Comparison of ENCODE assay signal across 8 mouse cellular contexts in genomic region chr15:88733041-88733751, GRCm38 (mm10). TPM values are rescaled to one million over a fixed set of nuclear protein-coding genes. Genes with fewer than 3 reads are reported as not detected.
DNase-seq lines count a peak whose midpoint lies in the region; ATAC-seq and TF ChIP-seq lines count a peak whose summit lies in the region.

No protein-coding gene starts in this region.

- no peak overlapping the region for H3K27ac ChIP-seq in ES-Bruce4 (ENCODE audit: insufficient read depth, low read length)
- peak overlapping the region; percentile 91 for H3K27ac ChIP-seq in forebrain, embryonic 14.5 days (ENCODE audit: low read depth, low read length)
- peak overlapping the region; percentile 89 for H3K27ac ChIP-seq in lung, embryonic 14.5 days (ENCODE audit: low read depth)
- H3K27ac ChIP-seq in neural tube, embryonic 15.5 days (replicated peaks), result peak overlapping the region; percentile 81

- peak overlapping the region; percentile 78 for H3K4me2 ChIP-seq in forebrain, embryonic 14.5 days (ENCODE audit: low read length)
- peak overlapping the region; percentile 95 for H3K4me2 ChIP-seq in lung, embryonic 14.5 days
- peak overlapping the region; percentile 78 for H3K4me2 ChIP-seq in neural tube, embryonic 15.5 days

- intact Hi-C loops in heart, postnatal 14 days (cut with DNase I), result loop anchor here (10.0 kb wide), 1 partner anchor 482 kb away; the partner anchor contains the start of gene Ppp6r2

- peak; percentile 44 for DNase-seq in cerebellum, adult 11 months
- DNase-seq in forebrain, embryonic 14.5 days (ENCODE audit: low spot score), result peak; percentile 70
- peak; percentile 72 to 73 for DNase-seq in heart, postnatal 14 days
- peak; percentile 32 to 64 for DNase-seq in layer of hippocampus, adult 18-20 months (ENCODE audit: low spot score in 2 of 2)
- DNase-seq in lung, embryonic 14.5 days, result peak; percentile 76
- DNase-seq in thymus, adult 18-20 months, result peak; percentile 65 to 72

- ATAC-seq in forebrain, embryonic 14.5 days, result peak; percentile 58
- peak; percentile 62 for ATAC-seq in lung, embryonic 14.5 days (ENCODE audit: insufficient read depth)
- peak; percentile 33; the same call in 1 of the 2 replicates for ATAC-seq in neural tube, embryonic 15.5 days (ENCODE audit: low FRiP score)

- no peak for TF ChIP-seq POLR2A in ES-Bruce4 (IDR thresholded peaks at IDR 0.05; ENCODE audit: insufficient read depth, low read length)

- H3K4me1 ChIP-seq in ES-Bruce4 (ENCODE audit: control insufficient read depth, insufficient read depth, low read length), result peaks cover 7% of the 10 kb centered on the region
- H3K4me1 ChIP-seq in forebrain, embryonic 14.5 days (ENCODE audit: control insufficient read depth, insufficient read depth, low read length), result peaks cover 20% of the 10 kb centered on the region
- peaks cover 16% of the 10 kb centered on the region for H3K4me1 ChIP-seq in lung, embryonic 14.5 days (ENCODE audit: insufficient read depth)
- H3K4me1 ChIP-seq in neural tube, embryonic 15.5 days, result peaks cover 35% of the 10 kb centered on the region

- TF ChIP-seq CTCF in ES-Bruce4 (IDR thresholded peaks at IDR 0.05; ENCODE audit: low read depth, low read length), result no peak
- no peak for TF ChIP-seq CTCF in lung, embryonic 14.5 days (IDR thresholded peaks at IDR 0.05; ENCODE audit: low read depth)

- peak overlapping the region; percentile 89 for H3K4me3 ChIP-seq in ES-Bruce4 (ENCODE audit: low read depth, low read length)
- peak overlapping the region; percentile 100 for H3K4me3 ChIP-seq in forebrain, embryonic 14.5 days (ENCODE audit: low read depth, low read length)
- peak overlapping the region; percentile 96 for H3K4me3 ChIP-seq in lung, embryonic 14.5 days (ENCODE audit: low read depth, low read length)
- H3K4me3 ChIP-seq in neural tube, embryonic 15.5 days (replicated peaks), result peak overlapping the region; percentile 64

- peak overlapping the region; percentile 99 for H3K9ac ChIP-seq in ES-Bruce4 (ENCODE audit: low read depth, poor library complexity, severe bottlenecking)
- peak overlapping the region; percentile 98 for H3K9ac ChIP-seq in forebrain, embryonic 14.5 days (ENCODE audit: low read length)
- peak overlapping the region; percentile 98 for H3K9ac ChIP-seq in lung, embryonic 14.5 days
- H3K9ac ChIP-seq in neural tube, embryonic 15.5 days (replicated peaks), result peak overlapping the region; percentile 68

- TF ChIP-seq EP300 in ES-Bruce4 (IDR thresholded peaks at IDR 0.05; ENCODE audit: insufficient read depth, low read depth, low read length), result no peak

- no peaks in the 10 kb centered on the region for H3K9me3 ChIP-seq in ES-Bruce4 (replicated peaks; ENCODE audit: control insufficient read depth, insufficient read depth, low read length, poor library complexity, severe bottlenecking)
- no peaks in the 10 kb centered on the region for H3K9me3 ChIP-seq in forebrain, embryonic 14.5 days (replicated peaks; ENCODE audit: control insufficient read depth, low read length)
- H3K9me3 ChIP-seq in lung, embryonic 14.5 days (ENCODE audit: low read depth, low read length), result no peaks in the 10 kb centered on the region
- H3K9me3 ChIP-seq in neural tube, embryonic 15.5 days (replicated peaks), result no peaks in the 10 kb centered on the region

- WGBS in forebrain, embryonic 14.5 days, result under 1% methylated on average over 83 of the region's 86 CpGs
- WGBS in lung, embryonic 14.5 days, result under 1% methylated on average over 74 of the region's 86 CpGs
- under 1% methylated on average over 83 of the region's 86 CpGs for whole genome bisulfite sequencing in neural tube, embryonic 15.5 days

- peaks cover 20% of the 10 kb centered on the region for H3K36me3 ChIP-seq in ES-Bruce4 (ENCODE audit: control insufficient read depth, insufficient read depth, low read length, poor library complexity, severe bottlenecking)
- peaks cover 27% of the 10 kb centered on the region for H3K36me3 ChIP-seq in forebrain, embryonic 14.5 days (ENCODE audit: control insufficient read depth, insufficient read depth, low read length)
- H3K36me3 ChIP-seq in lung, embryonic 14.5 days (ENCODE audit: insufficient read depth), result peaks cover 25% of the 10 kb centered on the region
- H3K36me3 ChIP-seq in neural tube, embryonic 15.5 days, result peaks cover 18% of the 10 kb centered on the region

- H3K27me3 ChIP-seq in ES-Bruce4 (ENCODE audit: control insufficient read depth, insufficient read depth, low read length, poor library complexity, severe bottlenecking), result no peaks in the 10 kb centered on the region
- no peaks in the 10 kb centered on the region for H3K27me3 ChIP-seq in forebrain, embryonic 14.5 days (replicated peaks; ENCODE audit: control insufficient read depth, insufficient read depth, low read length)
- no peaks in the 10 kb centered on the region for H3K27me3 ChIP-seq in lung, embryonic 14.5 days (ENCODE audit: insufficient read depth, low read length)
- no peaks in the 10 kb centered on the region for H3K27me3 ChIP-seq in neural tube, embryonic 15.5 days (replicated peaks)

RNA-seq across cellular contexts. Expression of gene Brd1, which starts 0.8 kb away (rescaled TPM):
- polyA plus RNA-seq in ES-Bruce4 (2011; ENCODE audit: insufficient read depth, insufficient read length, low read depth, missing spikeins), result 85.9 and 86.2 TPM in 2 replicates
- polyA plus RNA-seq in forebrain, embryonic 14.5 days (2014; fragmentation: Nextera tagmentation; extraction: Ambion mirVana), result 27.0 and 27.9 TPM in 2 replicates
- 10 to 100 TPM; 35.1 to 35.8 TPM for total RNA-seq in heart, postnatal 14 days (2021)
- total RNA-seq in layer of hippocampus, adult 18-20 months (2021), result 10 to 100 TPM; 55.0 to 58.8 TPM
- 23.1 and 27.0 TPM in 2 replicates for polyA plus RNA-seq in lung, embryonic 14.5 days (2014; fragmentation: Nextera tagmentation; extraction: Ambion mirVana)
- polyA plus RNA-seq in neural tube, embryonic 15.5 days (2015; fragmentation: Nextera tagmentation; extraction: Ambion mirVana), result 14.2 and 15.1 TPM in 2 replicates

RNA-seq across cellular contexts. Expression of gene Zbed4, which starts 18.3 kb away (rescaled TPM):
- 36.9 and 44.5 TPM in 2 replicates for polyA plus RNA-seq in ES-Bruce4 (2011; ENCODE audit: insufficient read depth, insufficient read length, low read depth, missing spikeins)
- polyA plus RNA-seq in forebrain, embryonic 14.5 days (2014; fragmentation: Nextera tagmentation; extraction: Ambion mirVana), result 25.0 TPM in 2 replicates
- 10 to 100 TPM in 1 of 2 experiments, 1 to 10 TPM in 1; 8.9 to 12.4 TPM for total RNA-seq in heart, postnatal 14 days (2021)
- 10 to 100 TPM; 10.6 to 10.8 TPM for total RNA-seq in layer of hippocampus, adult 18-20 months (2021)
- polyA plus RNA-seq in lung, embryonic 14.5 days (2014; fragmentation: Nextera tagmentation; extraction: Ambion mirVana), result 23.1 and 23.2 TPM in 2 replicates
- 12.0 and 14.9 TPM in 2 replicates for polyA plus RNA-seq in neural tube, embryonic 15.5 days (2015; fragmentation: Nextera tagmentation; extraction: Ambion mirVana)
